Mouse (Mus musculus) stomach, postnatal 0 days (tissue): ENCODE results near the gene Abcc9.

ENCODE experiments used
- CTCF ChIP-seq: IDR thresholded peaks from 2 replicates; pipeline ENCODE4 v1.5.1; 2016; ENCODE audit warnings: antibody characterized with exemption, low read depth, mild to moderate bottlenecking, moderate library complexity
- EP300 ChIP-seq: optimal IDR thresholded peaks from 2 replicates; pipeline ENCODE3; 2016; ENCODE audit warnings: antibody characterized with exemption

DNA sequence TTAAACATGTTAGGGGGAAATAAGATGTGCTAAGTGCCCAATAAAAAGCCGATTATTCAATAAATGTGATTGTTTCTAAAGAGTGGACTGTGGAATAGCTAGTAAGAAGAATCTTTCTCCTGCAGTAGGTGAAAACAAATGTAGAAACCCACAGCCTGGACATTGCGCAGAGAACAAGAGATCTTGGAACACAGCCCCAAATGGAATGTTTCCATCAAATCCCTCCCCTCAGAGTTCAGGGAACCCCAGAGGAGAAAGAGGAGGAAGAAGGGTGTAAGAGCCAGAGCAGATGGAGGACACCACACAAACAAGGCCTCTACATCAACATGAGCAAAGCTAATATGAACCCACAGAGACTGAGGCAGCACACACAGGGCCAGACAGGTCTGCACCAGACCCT, 32.1 kb downstream of the Abcc9 start:
- TF ChIP-seq CTCF (no peak), EP300 (no peak)
